Mouse (Mus musculus): Measurements from ENCODE around the gene Megf6.

The Megf6 gene

GRCm38 (mm10) chr4:154170506-154171150 lies at the start of gene Megf6:
TSS of gene Megf6 (plus strand) at chr4:154170730.
- peak; percentile 46 for DNase-seq (ENCODE audit: low spot score)

GRCm38 (mm10) chr4:154121800-154122199 lies 48.7 kb upstream of the Megf6 start:
- DNase-seq (ENCODE audit: low spot score), result no peak

- DNase-seq (ENCODE audit: low spot score), result no peak
These were observed 48.2 kb upstream of the Megf6 start for GRCm38 (mm10) chr4:154122374-154122773.

GRCm38 (mm10) chr4:154123553-154123952 lies 47.0 kb upstream of the Megf6 start:
- DNase-seq (ENCODE audit: low spot score), result no peak

GRCm38 (mm10) chr4:154125202-154125601 lies 45.3 kb upstream of the Megf6 start:
- DNase-seq (ENCODE audit: low spot score), result no peak

- DNase-seq (ENCODE audit: low spot score), result no peak
These were observed 43.3 kb upstream of the Megf6 start for GRCm38 (mm10) chr4:154127273-154127672.

GRCm38 (mm10) chr4:154129950-154130349 lies 40.6 kb upstream of the Megf6 start:
- no peak for DNase-seq (ENCODE audit: low spot score)

- no peak for DNase-seq (ENCODE audit: low spot score)
These were observed 38.6 kb upstream of the Megf6 start for GRCm38 (mm10) chr4:154131894-154132293.

- no peak for DNase-seq (ENCODE audit: low spot score)
These were observed 35.7 kb upstream of the Megf6 start for GRCm38 (mm10) chr4:154134803-154135202.

GRCm38 (mm10) chr4:154137139-154137538 lies 33.4 kb upstream of the Megf6 start:
- no peak for DNase-seq (ENCODE audit: low spot score)

- DNase-seq (ENCODE audit: low spot score), result no peak
These were observed 30.8 kb upstream of the Megf6 start for GRCm38 (mm10) chr4:154139671-154140181.

- no peak for DNase-seq (ENCODE audit: low spot score)
These were observed 30.5 kb upstream of the Megf6 start, which contains the start of gene Trp73 for GRCm38 (mm10) chr4:154140182-154140212. TSS of gene Trp73 (minus strand) at chr4:154140208.

GRCm38 (mm10) chr4:154140213-154141008 lies 30.1 kb upstream of the Megf6 start:
- no peak for DNase-seq (ENCODE audit: low spot score)

GRCm38 (mm10) chr4:154141009-154141867 lies 29.3 kb upstream of the Megf6 start:
- DNase-seq (ENCODE audit: low spot score), result no peak

- DNase-seq (ENCODE audit: low spot score), result peak; percentile 88
These were observed 28.1 kb upstream of the Megf6 start, which contains the start of gene Wrap73 for GRCm38 (mm10) chr4:154142211-154143040. TSS of gene Wrap73 (plus strand) at chr4:154142372.

- DNase-seq (ENCODE audit: low spot score), result no peak
These were observed 25.8 kb upstream of the Megf6 start for GRCm38 (mm10) chr4:154144712-154145111.

GRCm38 (mm10) chr4:154146342-154146741 lies 24.2 kb upstream of the Megf6 start:
- DNase-seq (ENCODE audit: low spot score), result no peak

GRCm38 (mm10) chr4:154154104-154154503 lies 16.4 kb upstream of the Megf6 start:
- DNase-seq (ENCODE audit: low spot score), result no peak

GRCm38 (mm10) chr4:154156050-154156449 lies 14.5 kb upstream of the Megf6 start:
- DNase-seq (ENCODE audit: low spot score), result no peak

GRCm38 (mm10) chr4:154157970-154158662 lies 12.4 kb upstream of the Megf6 start:
- no peak for DNase-seq (ENCODE audit: low spot score)

- DNase-seq (ENCODE audit: low spot score), result peak; percentile 69
These were observed 11.5 kb upstream of the Megf6 start for GRCm38 (mm10) chr4:154159002-154159401.

Data from ovary, postnatal 36 days (tissue).